Mouse (Mus musculus) thymus, adult 2 months (tissue): ENCODE data around the gene Ptger4.

Source experiments
- CTCF ChIP-seq: fragments of 200-500 bp; IDR thresholded peaks from 2 replicates; pipeline ENCODE4 v1.5.1; 2012; ENCODE audit warnings: mild to moderate bottlenecking, control low read depth, low read length, moderate library complexity, borderline replicate concordance; ENCODE audit not compliant: control insufficient read depth, poor library complexity, insufficient read depth; ENCODE audit errors: extremely low read depth
- POLR2A ChIP-seq: fragments of 200-500 bp; IDR thresholded peaks from 2 replicates; pipeline ENCODE4 v1.6.1; 2012; ENCODE audit warnings: mild to moderate bottlenecking, low read length, control low read depth, moderate library complexity; ENCODE audit not compliant: control insufficient read depth, poor library complexity, insufficient read depth; ENCODE audit errors: extremely low read depth

- TF ChIP-seq CTCF (no peak), POLR2A (no peak)
Observed at GRCm38 (mm10) chr15:5157386-5157785, 86.6 kb downstream of the Ptger4 start.
